Mouse (Mus musculus): ENCODE results near the gene Rps9.
"Not testable (repeated sequence)": the region's sequence is repeated elsewhere in the genome, so short reads cannot be mapped to it uniquely, and the experiment has no call there.

Rps9 gene

GRCm38 (mm10) chr7:3694949-3695305 lies 8.9 kb upstream of the Rps9 start:
- not testable (repeated sequence) for DNase-seq (ENCODE audit: extremely low read depth, low read depth)

GRCm38 (mm10) chr7:3698471-3698870 lies 5.3 kb upstream of the Rps9 start:
- no peak for DNase-seq (ENCODE audit: extremely low read depth, low read depth)

GRCm38 (mm10) chr7:3703148-3703878 lies 480 bp upstream of the Rps9 start:
- no peak for DNase-seq (ENCODE audit: extremely low read depth, low read depth)

DNA sequence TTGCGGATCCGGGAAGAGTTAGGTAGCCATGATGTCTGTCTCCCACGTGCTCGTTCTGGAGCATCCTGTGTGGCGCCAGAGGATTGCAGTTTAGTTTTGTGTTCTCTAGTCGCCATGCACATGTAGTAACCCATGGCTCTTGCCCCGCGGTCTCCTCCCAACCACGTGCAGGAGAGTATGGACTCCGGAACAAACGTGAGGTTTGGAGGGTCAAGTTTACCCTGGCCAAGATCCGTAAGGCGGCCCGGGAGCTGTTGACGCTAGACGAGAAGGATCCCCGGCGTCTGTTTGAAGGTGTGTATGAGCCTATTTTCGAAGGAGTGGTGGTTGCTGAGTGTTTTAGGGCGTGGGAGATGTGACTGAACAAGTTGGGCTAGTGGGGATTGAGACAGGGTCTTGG lies 682 bp downstream of the Rps9 start:
- DNase-seq (ENCODE audit: extremely low read depth, low read depth) = no peak

DNA sequence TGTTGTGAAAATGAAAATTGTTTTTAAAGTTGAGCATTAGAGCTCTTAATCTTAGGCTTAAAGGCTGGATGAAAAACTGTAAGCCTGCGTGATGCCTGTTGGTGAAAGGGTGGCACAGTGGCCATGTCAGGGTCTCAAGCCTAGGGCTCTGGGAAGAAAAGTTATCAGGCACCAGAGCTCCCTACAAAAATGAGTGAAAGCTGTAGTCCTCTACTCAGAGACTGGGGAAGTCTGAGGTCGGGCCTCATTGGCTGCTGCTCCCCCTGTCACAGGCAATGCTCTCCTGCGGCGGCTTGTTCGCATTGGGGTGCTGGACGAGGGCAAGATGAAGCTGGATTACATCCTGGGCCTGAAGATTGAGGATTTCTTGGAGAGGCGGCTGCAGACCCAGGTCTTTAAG lies 1.7 kb downstream of the Rps9 start:
- DNase-seq (ENCODE audit: extremely low read depth, low read depth) = not testable (repeated sequence)

DNA sequence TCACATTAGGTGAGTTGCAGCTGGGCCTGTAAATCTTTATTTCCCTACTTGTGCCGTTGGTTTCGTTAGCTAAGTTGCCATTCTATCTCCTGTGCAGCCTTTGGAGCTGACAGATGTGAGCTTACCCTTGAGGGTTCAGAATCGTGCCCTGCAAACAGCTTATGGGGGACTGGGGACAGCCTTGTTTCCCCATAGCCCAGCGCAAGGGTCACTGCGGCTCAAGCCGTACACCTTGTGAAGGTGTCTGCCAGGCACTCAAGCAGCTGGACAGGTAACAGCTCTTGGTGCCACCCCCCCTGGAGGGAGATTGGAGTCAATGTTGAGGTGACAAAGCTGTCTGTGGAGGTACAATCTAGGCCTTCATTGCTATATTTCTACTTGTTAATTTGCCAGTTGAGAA lies 2.1 kb downstream of the Rps9 start:
- no peak for DNase-seq (ENCODE audit: extremely low read depth, low read depth)

GRCm38 (mm10) chr7:3706343-3706934 lies 2.6 kb downstream of the Rps9 start:
- no peak for DNase-seq (ENCODE audit: extremely low read depth, low read depth)

GRCm38 (mm10) chr7:3707027-3707426 lies 3.2 kb downstream of the Rps9 start:
- peak; percentile 98 for DNase-seq (ENCODE audit: extremely low read depth, low read depth)

DNA sequence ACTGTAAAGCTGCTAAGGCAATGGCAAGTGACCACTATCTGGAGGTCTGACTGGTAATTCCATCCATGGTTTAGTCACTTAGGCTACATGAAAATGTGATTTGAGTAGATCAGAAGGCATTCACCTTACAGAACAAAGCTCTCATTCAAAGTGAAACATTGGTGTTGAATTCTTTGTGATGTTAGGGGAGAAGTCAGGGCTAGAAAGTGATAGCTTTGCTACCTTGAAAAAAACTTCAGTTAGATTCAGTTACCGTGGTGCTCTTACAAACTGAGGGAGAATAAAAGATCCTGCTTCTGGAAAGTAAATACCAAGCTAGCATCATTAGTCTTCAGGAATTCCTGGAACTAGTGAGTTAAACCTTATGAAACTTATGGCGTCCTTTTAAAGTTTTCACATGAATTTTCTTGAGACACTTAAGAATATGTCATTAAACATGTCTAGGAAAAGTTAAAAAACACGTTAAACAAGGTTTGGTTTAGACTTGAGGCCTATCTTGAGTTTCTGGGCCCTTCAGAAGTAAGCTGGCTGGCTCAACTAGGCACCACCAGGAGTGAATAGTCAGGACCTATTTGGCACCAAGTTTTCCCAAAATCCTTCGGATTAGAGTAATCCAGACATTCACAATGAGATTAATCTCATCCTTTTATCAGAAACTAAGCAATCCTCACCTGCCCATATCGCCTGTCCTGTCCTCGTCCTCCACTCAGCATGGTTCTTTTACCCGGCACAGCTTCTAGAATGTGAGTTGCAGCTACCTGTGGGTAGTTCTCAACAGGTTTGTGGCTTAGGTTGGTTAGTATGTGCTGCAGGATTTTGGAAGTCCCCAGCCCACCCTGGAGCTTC lies 4.0 kb downstream of the Rps9 start:
- DNase-seq (ENCODE audit: extremely low read depth, low read depth) = no peak

DNA sequence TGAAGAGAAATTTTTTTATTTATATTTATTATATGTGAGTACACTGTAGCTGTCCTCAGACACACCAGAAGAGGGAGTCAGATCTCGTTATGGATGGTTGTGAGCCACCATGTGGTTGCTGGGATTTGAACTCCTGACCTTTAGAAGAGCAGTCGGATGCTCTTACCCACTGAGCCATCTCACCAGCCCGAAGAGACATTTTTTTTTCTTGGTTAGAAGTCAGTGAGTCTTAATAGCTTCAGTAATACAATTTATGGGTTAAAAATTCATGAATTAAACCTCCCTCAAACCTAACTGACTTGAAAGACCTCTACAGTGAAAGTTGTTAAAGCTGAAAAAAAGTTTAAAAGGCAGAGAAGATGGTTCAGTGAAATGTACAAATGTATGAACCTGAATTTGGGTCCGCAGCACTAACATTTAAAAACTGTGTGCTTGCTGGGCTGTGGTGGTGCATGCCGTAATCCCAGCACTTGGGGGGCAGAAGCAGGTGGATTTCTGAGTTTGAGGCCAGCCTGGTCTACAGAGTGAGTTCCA lies 4.7 kb downstream of the Rps9 start:
- not testable (repeated sequence) for DNase-seq (ENCODE audit: extremely low read depth, low read depth)

- DNase-seq (ENCODE audit: extremely low read depth, low read depth) = no peak
Measured at GRCm38 (mm10) chr7:3709000-3709399, 5.2 kb downstream of the Rps9 start.

- DNase-seq (ENCODE audit: extremely low read depth, low read depth) = no peak
Measured at GRCm38 (mm10) chr7:3712264-3712942, 8.6 kb downstream of the Rps9 start.

DNA sequence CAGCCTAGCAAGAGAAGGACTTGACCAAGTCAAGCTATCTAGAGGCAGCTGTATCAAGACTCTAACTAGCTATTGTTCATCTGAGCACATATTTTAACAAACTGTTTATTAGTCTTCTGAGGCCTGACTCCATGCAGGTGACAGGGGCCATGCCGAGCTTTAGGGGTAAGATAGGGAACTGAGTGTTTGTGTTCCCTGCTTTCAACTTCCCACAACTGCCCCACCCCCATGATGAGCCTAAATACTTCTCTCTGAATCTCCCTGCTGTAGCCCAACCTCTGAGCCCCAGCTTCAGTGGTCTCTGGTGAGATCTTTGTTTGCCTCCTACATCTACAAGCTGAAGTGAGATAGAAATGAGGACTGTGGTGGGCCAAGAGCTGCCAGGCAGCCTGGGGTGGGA lies 11.5 kb downstream of the Rps9 start:
- DNase-seq (ENCODE audit: extremely low read depth, low read depth) = no peak

DNA sequence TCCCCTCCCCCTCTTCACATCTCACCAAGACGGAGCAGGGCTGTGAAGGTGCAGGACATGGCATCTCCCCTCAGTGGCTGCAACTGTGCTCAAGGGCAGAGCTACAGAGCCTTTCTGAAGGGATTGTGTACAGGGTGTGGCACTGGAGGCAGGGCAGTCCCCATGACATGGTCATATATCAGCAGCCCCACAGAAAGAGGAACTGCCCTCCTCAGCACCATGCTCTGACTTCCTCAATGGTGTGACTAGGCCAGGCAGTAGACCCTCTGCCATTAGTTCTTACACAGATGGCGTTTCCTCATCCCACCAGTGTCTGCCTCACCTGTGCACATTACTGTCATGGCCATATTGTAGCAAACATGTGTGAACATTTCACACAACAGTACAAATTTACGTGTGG lies 16.5 kb downstream of the Rps9 start, which contains the start of gene Pirb:
TSS of gene Pirb (minus strand) at position 124 of the 400 bp plus-strand sequence.
- DNase-seq (ENCODE audit: extremely low read depth, low read depth) = not testable (repeated sequence)

DNA sequence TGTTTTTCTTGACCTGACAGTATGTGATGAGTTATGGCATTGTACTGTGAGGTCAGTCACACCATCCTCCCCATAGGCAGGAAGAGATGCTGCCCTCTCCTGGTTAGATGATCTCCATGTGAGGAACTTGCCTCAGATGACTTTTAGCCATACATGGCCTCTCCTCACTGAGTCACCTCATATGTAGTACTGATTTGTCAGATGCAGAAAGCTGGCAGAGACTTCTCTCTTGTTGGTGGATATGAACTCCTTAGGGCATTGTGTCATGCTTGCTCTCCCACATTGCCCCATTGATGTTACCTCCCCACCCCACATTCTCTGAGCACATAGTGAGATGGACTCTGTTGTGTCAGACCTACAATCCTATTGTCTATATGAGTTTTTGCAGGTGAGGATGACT lies 21.7 kb downstream of the Rps9 start:
- not testable (repeated sequence) for DNase-seq (ENCODE audit: extremely low read depth, low read depth)

DNA sequence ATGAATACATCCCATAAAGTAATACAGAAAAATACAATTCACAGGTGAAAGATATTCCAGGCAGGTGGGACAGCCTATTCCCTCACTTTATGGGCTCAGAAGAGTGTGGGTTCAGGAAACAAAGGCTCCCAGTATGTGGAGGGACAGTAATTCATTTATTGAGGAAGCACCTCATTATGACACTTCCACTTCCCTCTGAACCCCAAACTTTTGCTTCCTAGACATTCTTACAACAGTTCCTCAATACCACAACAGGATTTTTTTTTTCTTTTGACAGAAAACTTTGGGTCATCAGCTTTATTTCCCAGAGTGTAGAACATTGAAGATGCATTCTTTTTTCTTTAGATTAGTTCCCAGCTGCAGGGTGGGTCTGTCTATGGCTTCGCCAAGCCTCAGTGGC lies 28.9 kb downstream of the Rps9 start:
- DNase-seq (ENCODE audit: extremely low read depth, low read depth) = not testable (repeated sequence)
